Mouse (Mus musculus): ENCODE measurements around the gene Olfr596.
"Not testable (repeated sequence)": the region's sequence is repeated elsewhere in the genome, so short reads cannot be mapped to it uniquely, and the experiment has no call there.

The Olfr596 gene

DNA sequence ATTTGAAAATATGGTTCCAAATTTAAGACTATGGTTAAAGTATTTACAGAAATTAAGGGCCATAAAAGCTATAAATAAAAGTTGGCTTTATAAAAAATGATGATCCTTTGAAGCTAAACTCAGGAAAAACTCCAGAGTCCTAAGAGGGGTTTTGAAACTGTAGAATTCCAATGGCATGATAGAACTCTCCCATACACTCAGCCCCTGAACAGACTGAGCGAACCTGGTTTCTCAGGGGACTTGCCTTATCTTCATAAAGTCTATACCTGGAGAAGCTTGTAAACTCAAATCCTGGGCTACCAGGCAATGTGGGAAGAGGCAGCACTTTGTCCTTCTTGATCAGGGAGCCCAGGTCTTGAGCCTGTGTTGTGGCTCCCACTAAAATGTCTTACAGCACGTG, at the start of gene Olfr596:
TSS of gene Olfr596 (plus strand) at position 301 of the 400 bp plus-strand sequence.
- DNase-seq: not testable (repeated sequence)

DNA sequence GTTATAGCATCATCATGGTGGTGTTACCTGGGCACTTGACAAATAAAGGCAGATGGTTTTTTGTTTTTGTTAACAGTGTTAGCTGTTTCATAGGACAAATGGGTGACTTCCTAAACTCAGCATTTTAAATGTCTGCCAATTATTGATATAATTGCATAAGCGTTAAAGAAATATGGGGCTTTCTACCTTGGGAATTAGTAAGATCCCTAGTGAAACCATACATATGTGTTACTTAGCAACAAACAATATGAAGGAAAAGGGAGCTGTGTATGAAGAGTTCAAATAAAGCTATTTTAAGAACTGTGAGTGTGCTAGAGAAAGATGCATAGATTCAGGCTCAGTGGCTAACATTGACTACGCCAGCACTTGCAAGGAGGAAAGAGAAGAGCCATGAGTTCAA, 10.6 kb downstream of the Olfr596 start, which contains the start of gene Olfr597:
TSS of gene Olfr597 (plus strand) at position 301 of the 400 bp plus-strand sequence.
- DNase-seq: not testable (repeated sequence)

DNA sequence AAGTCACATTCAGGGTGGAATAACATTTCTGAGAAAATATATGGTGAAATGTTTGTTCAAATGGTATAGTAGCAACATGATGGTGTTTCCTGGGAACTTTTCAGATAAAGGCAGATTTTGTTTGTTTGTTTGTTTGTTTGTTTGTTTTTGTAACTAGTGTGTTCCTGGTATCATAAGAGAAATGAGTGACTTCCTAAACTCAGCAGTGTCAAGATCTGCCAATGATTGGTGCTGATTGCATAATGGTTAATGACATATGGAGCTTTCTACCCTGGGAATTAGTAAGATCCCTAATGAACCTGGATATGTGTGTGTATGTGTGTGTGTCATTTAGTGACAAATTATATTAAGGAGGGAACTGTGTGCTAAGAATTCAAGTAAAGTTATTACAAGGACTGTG, 17.8 kb downstream of the Olfr596 start, which contains the start of gene Olfr598:
TSS of gene Olfr598 (plus strand) at position 301 of the 400 bp plus-strand sequence.
- DNase-seq: no peak

GRCm38 (mm10) chr7:103335617-103336016, 30.2 kb downstream of the Olfr596 start, which contains the start of gene Olfr599:
Gene Olfr599, plus strand, starts transcription at chr7:103335917.
- DNase-seq: no peak

GRCm38 (mm10) chr7:103349569-103349968, 44.1 kb downstream of the Olfr596 start, which contains the start of gene Olfr600:
Gene Olfr600, minus strand, starts transcription at chr7:103349669.
- no peak for DNase-seq
